Mouse (Mus musculus): ENCODE results near the gene Tnnc1.

Tnnc1 gene

GRCm38 (mm10) chr14:31208084-31208483 lies at the start of gene Tnnc1:
Gene Tnnc1, plus strand, starts transcription at chr14:31208312.
- no peak for DNase-seq (ENCODE audit: low spot score)

GRCm38 (mm10) chr14:31160196-31161150 lies 47.6 kb upstream of the Tnnc1 start:
- no peak for DNase-seq (ENCODE audit: low spot score)

DNA sequence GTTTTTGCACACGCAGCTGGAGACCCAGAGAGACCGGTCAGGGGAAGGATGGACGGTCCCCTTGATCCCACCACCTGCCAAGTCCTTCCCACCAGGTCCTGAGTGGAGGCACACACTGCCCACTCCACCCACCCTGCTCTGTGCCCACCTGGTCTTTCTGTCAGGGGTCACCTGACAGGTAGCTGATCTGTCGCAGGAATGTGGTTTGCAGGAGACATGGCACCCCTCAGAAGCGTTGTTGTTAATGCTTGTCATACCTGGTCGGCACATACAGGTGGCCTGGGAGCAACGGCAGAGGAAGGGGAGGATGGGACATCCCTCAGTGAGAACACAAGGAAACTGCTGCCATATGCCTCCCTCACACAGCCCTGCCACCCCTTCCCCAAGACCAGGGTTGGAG lies 46.9 kb upstream of the Tnnc1 start:
- DNase-seq (ENCODE audit: low spot score), result no peak

GRCm38 (mm10) chr14:31161638-31162037 lies 46.5 kb upstream of the Tnnc1 start:
- no peak for DNase-seq (ENCODE audit: low spot score)

DNA sequence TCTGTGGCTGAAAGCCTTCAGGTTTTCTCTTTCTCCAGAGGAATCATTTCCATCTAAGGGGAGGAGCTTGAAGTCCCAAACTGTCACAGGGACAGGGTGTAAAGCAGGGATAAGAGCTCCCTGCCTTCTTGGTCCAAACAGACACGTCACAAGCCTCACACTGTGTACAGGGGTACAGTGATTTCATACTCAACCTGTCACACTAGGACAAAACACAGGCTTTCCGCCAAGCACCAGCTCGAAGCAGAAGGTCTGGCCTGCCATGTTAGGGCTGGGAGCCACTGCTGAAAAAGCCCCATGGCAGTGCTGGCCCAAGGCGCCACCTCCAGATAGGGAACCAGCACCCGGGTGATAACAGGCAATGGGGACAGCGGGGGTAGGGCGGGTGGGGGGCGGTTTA lies 44.0 kb upstream of the Tnnc1 start:
- no peak for DNase-seq (ENCODE audit: low spot score)

- no peak for DNase-seq (ENCODE audit: low spot score)
These were observed 43.1 kb upstream of the Tnnc1 start for GRCm38 (mm10) chr14:31165010-31165409.

DNA sequence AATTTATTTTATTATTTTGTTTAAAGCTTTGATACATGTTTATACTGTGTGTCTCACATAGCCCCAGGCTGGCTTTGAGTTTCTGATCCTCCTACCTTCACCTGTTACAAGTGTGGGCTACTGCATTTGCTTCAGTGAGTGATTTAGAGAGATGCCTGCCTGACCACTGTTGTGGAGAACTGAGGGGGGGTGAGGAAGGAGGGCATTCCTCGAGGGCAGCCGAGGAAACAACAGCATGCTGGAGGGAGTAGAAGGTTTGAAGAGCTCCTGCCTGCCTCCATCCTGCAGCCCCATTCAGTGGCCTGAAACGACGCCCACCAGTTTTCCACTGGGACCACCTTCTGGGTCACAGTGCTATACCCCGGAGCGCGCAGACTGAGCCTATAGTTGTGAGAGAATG lies 42.7 kb upstream of the Tnnc1 start:
- no peak for DNase-seq (ENCODE audit: low spot score)

GRCm38 (mm10) chr14:31165991-31166630 lies 42.0 kb upstream of the Tnnc1 start:
- no peak for DNase-seq (ENCODE audit: low spot score)

- no peak for DNase-seq (ENCODE audit: low spot score)
These were observed 41.3 kb upstream of the Tnnc1 start for GRCm38 (mm10) chr14:31166827-31167226.

DNA sequence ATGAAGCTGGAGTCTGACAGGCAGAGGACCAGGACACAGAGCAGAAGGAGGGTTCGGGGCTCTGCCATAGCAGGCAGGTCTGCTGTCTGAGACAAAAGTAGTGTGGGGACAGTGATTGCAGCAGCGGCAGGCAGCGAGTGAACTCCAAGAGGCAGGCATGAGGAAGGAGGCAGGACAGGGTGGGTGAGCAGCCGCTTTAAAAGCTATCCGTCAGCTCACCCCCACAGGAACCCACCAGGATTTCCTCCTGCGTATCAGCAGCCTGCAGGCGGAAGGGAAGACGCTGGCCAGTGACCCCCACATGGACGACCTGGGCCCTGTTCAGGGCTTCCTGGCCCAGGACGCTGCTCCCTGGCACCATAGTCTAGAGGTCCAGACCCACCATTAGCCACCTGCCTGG lies 39.7 kb upstream of the Tnnc1 start, which contains the start of gene Stab1:
Gene Stab1 (minus strand): TSS at position 217 of the 400 bp plus-strand sequence.
- no peak for DNase-seq (ENCODE audit: low spot score)

DNA sequence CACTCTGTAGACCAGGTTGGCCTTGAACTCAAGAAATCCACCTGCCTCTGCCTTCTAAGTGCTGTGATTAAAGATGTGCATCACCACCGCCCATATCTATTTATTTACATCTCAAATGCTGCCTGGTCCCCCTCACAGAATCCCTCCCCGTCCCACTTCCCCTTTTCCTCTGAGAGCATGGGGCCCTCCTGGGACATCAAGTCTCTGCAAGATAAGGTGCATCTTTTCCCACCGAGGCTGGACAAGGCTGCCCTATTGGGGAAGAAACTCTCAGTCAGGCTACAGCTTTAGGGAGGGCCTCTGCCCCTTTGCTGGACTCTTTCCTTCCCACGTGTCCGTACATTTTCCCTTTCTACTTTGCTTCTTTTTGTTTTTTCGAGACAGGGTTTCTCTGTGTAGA lies 38.6 kb upstream of the Tnnc1 start:
- DNase-seq (ENCODE audit: low spot score), result no peak

- DNase-seq (ENCODE audit: low spot score), result no peak
These were observed 37.1 kb upstream of the Tnnc1 start for GRCm38 (mm10) chr14:31170963-31171362.

- no peak for DNase-seq (ENCODE audit: low spot score)
These were observed 36.7 kb upstream of the Tnnc1 start for GRCm38 (mm10) chr14:31171386-31171785.

DNA sequence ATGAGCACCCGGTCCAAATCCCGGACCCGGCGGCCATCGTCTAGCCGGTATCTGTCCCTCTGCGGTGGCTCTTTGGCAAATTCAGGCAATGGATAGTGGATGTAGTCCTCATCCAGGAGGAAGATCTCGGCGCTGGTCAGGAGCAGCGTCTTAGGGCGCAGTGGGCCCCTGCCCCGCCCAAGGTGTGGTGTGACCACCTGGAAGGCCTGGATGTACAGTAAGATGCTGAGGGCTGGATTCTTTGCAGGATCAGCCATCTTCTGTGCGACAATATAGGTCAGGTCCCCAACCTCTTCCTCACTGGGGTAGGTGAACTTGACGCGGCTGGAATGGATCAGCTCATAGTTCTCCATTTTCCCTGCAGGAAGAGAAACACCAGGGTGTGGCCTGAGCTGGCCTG lies 36.3 kb upstream of the Tnnc1 start:
- DNase-seq (ENCODE audit: low spot score), result no peak

- no peak for DNase-seq (ENCODE audit: low spot score)
These were observed 35.2 kb upstream of the Tnnc1 start for GRCm38 (mm10) chr14:31172781-31173455.

GRCm38 (mm10) chr14:31173537-31173936 lies 34.6 kb upstream of the Tnnc1 start:
- no peak for DNase-seq (ENCODE audit: low spot score)

DNA sequence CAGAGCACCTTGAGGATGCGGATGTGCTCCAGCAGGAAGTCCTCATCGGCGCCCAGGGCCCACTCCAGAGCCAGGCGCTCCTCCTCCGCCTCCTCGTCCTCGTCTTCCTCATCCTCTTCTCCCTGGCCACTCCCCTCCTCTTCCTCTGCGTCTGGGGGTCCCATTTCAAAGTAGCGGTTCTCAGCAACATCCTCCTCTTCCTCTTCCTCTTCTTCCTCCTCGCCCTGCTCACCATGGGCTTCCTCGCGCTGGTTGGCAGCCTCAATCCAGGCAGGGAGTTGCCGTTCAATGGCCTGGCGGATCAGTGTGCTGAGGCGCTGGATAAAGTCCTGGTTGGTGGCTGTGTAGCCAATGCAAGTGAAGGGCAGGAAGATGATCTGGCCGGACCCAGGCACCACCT lies 30.8 kb upstream of the Tnnc1 start:
- DNase-seq (ENCODE audit: low spot score), result no peak

- DNase-seq (ENCODE audit: low spot score), result no peak
These were observed 30.4 kb upstream of the Tnnc1 start for GRCm38 (mm10) chr14:31177715-31178114.

DNA sequence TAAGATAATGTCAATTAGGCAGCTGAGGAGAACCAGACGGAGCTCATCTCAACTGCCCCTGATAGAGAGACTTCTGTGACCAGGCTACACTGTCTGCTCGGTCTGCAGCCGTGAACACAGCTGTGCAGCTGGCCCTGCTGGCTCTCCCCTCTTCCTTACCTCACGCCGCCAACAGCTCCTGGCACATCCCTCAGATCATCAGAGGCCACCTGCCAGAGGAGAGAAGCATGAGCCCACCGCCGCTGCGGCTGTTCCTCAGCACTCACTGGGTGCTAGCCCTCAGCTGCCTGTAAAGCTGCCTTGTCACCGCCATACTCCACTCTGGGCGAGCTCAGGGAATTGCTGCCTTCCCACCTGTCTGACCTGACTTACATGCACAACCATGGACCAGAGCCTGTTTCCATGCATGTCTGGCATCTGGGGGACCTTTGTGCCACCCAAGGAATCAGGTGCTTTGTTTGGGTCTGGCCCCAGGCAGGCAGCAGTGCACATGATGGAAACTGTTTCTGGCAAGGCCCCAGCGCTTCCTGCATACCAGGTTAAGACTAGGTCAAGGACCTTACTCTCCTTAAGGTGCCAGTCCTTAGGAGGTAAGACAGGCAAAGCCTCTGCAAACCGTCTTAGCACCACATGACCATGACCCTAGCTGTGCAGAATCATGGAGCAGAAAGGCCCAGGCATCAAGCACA lies 28.3 kb upstream of the Tnnc1 start:
- no peak for DNase-seq (ENCODE audit: low spot score)

DNA sequence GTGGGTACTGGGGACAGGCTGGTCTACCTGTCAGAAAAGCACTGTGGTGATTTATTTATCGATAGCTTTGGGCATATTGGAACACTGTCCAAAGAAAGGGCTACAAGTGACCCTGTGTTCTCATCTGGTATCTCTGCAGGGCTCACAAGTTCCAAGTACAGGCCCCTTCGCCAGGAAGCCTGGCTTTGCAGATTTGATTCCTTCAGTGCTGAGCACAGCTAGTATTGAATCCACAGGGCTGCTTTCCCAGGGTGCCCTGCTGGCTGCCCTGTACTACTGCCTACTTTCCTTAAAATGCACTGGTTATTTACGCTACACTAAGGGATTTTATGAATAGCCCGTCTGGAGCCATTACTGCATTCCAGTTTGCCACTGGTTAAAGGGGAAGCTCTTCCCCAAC lies 26.6 kb upstream of the Tnnc1 start:
- no peak for DNase-seq (ENCODE audit: low spot score)

DNA sequence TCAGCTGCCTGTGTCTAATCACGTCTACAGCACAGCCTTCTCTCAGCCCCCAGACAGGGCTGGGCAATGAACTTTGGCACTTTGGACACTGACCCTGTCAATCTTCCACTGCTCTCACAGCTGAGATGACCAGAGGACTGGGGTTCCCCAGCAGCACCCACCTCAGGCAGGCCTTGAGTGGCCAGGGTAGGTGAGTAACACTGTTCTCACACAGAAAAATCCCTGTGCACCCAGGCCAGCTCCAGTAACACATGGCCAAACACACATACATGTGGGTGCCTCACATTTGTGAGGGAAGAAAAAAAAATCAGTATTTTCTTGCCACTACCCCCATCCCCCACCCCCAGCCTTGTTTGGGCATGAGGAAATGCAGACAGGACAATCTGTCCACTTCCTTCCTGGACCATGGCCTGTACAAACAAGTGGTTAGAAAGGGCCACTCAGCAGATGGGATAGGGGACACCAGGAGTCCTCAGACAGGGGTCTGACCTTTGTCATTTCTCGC lies 25.3 kb upstream of the Tnnc1 start:
- DNase-seq (ENCODE audit: low spot score), result no peak

DNA sequence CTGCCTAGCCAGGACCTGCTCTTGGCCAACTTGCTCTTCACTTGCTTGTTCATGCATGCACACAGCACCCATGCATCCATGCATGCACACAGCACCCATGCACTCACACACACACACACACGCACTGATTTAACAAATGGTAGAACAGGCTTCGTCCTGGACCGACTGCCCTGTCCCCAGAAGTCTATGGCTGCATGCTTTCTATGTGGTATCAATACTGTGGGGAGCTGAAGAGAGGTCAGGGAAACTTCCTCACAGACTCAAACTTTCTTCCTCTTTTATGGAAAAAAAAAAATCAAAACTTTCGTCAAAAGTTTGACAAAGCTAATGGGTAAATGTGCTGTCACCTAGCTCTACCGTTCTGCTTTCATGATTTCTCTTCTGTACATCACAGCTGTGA lies 24.6 kb upstream of the Tnnc1 start:
- DNase-seq (ENCODE audit: low spot score), result no peak
